Comparison of ENCODE assay signal across 10 mouse cellular contexts in the genomic region with DNA sequence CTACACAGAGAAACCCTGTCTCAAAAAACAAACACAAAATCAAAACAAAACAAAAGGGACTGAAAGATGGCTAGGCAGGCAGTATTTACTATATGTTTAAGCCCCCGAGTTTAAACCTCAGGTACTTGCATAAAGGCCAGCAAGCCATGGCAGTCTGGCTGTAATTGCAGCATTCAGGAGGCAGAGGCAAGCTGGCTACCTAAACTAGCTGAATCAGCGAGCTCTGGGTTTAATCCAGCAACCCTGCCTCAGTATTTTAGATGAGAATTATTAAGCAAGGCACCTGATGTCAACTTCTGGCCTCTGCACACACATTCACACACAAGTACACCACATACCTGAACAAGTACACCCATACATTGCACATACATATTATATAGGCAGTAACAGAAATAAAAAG. TPM values are rescaled to one million over a fixed set of nuclear protein-coding genes. Genes with fewer than 3 reads are reported as not detected.
A peak's percentile ranks its signal among the peaks of the same experiment; 100 is the strongest.
DNase-seq lines count a peak whose midpoint lies in the region; ATAC-seq and TF ChIP-seq lines count a peak whose summit lies in the region.
"Had no signal": no experiment of that assay in that cellular context is flagged by ENCODE, and none has a peak within 500 bp of the region (broad histone marks: within the 10 kb centered on the region; RNA-seq: fewer than 3 reads in every experiment).

No protein-coding gene starts in this region.

- ATAC-seq in lung, embryonic 14.5 days (ENCODE audit: insufficient read depth) = no peak
- ATAC-seq in hindbrain, embryonic 15.5 days (ENCODE audit: low FRiP score, low read depth) = no peak
- no peak for ATAC-seq in neural tube, embryonic 15.5 days (ENCODE audit: low FRiP score)
- ATAC-seq: CD4-positive, CD25-positive, alpha-beta regulatory T cell, adult 4 months had no signal

- TF ChIP-seq CTCF in gastrocnemius, adult 2 months (IDR thresholded peaks at IDR 0.05) = no peak
- no peak for TF ChIP-seq CTCF in lung, embryonic 14.5 days (IDR thresholded peaks at IDR 0.05; ENCODE audit: low read depth)

- peak overlapping the region; percentile 6; the same call in 1 of the 2 replicates for H3K27ac ChIP-seq in gastrocnemius, adult 2 months
- H3K27ac ChIP-seq in lung, embryonic 14.5 days (ENCODE audit: low read depth) = no peak overlapping the region
- H3K27ac ChIP-seq in hindbrain, embryonic 15.5 days (replicated peaks) = no peak overlapping the region; the same call in 1 of the 2 replicates
- H3K27ac ChIP-seq in neural tube, embryonic 15.5 days (replicated peaks) = no peak overlapping the region

- peaks cover 11% of the 10 kb centered on the region for H3K4me1 ChIP-seq in lung, embryonic 14.5 days (ENCODE audit: insufficient read depth)
- peaks cover 53% of the 10 kb centered on the region for H3K4me1 ChIP-seq in hindbrain, embryonic 15.5 days (replicated peaks)
- peaks cover 43% of the 10 kb centered on the region for H3K4me1 ChIP-seq in neural tube, embryonic 15.5 days

- intact Hi-C loops in gastrocnemius, adult 2 months (cut with DNase I) = loop anchor here (5.0 kb wide), 1 partner anchor 91 kb away; no protein-coding TSS in a partner anchor

- peak overlapping the region; percentile 26; the same call in 1 of the 2 replicates for H3K9ac ChIP-seq in lung, embryonic 14.5 days
- no peak overlapping the region for H3K9ac ChIP-seq in hindbrain, embryonic 15.5 days
- H3K9ac ChIP-seq in neural tube, embryonic 15.5 days (replicated peaks) = no peak overlapping the region

- no peaks in the 10 kb centered on the region for H3K27me3 ChIP-seq in lung, embryonic 14.5 days (ENCODE audit: insufficient read depth, low read length)
- no peaks in the 10 kb centered on the region for H3K27me3 ChIP-seq in hindbrain, embryonic 15.5 days
- no peaks in the 10 kb centered on the region for H3K27me3 ChIP-seq in neural tube, embryonic 15.5 days (replicated peaks)

- peak overlapping the region; percentile 40 for H3K4me2 ChIP-seq in lung, embryonic 14.5 days
- H3K4me2 ChIP-seq in hindbrain, embryonic 15.5 days = peak overlapping the region; percentile 33
- H3K4me2 ChIP-seq in neural tube, embryonic 15.5 days = peak overlapping the region; percentile 26

- 52% methylated on average over 2 of the region's 2 CpGs for WGBS in lung, embryonic 14.5 days
- WGBS in hindbrain, embryonic 15.5 days = 65% methylated on average over 2 of the region's 2 CpGs
- WGBS in neural tube, embryonic 15.5 days = 67% methylated on average over 2 of the region's 2 CpGs

- H3K36me3 ChIP-seq in lung, embryonic 14.5 days (ENCODE audit: insufficient read depth) = peaks cover 62% of the 10 kb centered on the region
- H3K36me3 ChIP-seq in hindbrain, embryonic 15.5 days = peaks cover 20% of the 10 kb centered on the region
- H3K36me3 ChIP-seq in neural tube, embryonic 15.5 days = peaks cover 21% of the 10 kb centered on the region

- H3K9me3 ChIP-seq in lung, embryonic 14.5 days (ENCODE audit: low read depth, low read length) = no peaks in the 10 kb centered on the region
- H3K9me3 ChIP-seq in hindbrain, embryonic 15.5 days = no peaks in the 10 kb centered on the region
- no peaks in the 10 kb centered on the region for H3K9me3 ChIP-seq in neural tube, embryonic 15.5 days (replicated peaks)

- DNase-seq in gastrocnemius, adult 2 months = no peak
- no peak for DNase-seq in gastrocnemius, postnatal 4 days (ENCODE audit: low spot score in 2 of 2)
- no peak for DNase-seq in lung, embryonic 14.5 days
- DNase-seq in lung, postnatal 4 days = no peak
- no peak for DNase-seq in thymus, postnatal 25 days
- no peak for DNase-seq in adrenal gland, postnatal 25 days
- DNase-seq: layer of hippocampus, postnatal 36 days had no signal

- peak overlapping the region; percentile 89 for H3K4me3 ChIP-seq in gastrocnemius, adult 2 months
- peak overlapping the region; percentile 11; the same call in 1 of the 2 replicates for H3K4me3 ChIP-seq in lung, embryonic 14.5 days (ENCODE audit: low read depth, low read length)
- no peak overlapping the region for H3K4me3 ChIP-seq in hindbrain, embryonic 15.5 days
- peak overlapping the region; percentile 1; the same call in 1 of the 2 replicates for H3K4me3 ChIP-seq in neural tube, embryonic 15.5 days (replicated peaks)

RNA-seq across cellular contexts. Expression of a gene that starts 4.0 kb away (rescaled TPM):
- 100 to 1,000 TPM; 387 to 963 TPM for total RNA-seq in gastrocnemius, adult 2 months (2021)
- 100 to 1,000 TPM; 250 to 265 TPM for total RNA-seq in gastrocnemius, postnatal 4 days (2021)
- polyA plus RNA-seq in lung, embryonic 14.5 days (2014; fragmentation: Nextera tagmentation; extraction: Ambion mirVana) = 43.8 and 45.5 TPM in 2 replicates
- 54.1 and 55.1 TPM in 2 replicates for polyA plus RNA-seq in hindbrain, embryonic 15.5 days (2015; fragmentation: Nextera tagmentation; extraction: Ambion mirVana)
- 49.4 and 52.0 TPM in 2 replicates for polyA plus RNA-seq in neural tube, embryonic 15.5 days (2015; fragmentation: Nextera tagmentation; extraction: Ambion mirVana)
- total RNA-seq in adrenal gland, postnatal 25 days (2021) = 176 and 179 TPM in 2 replicates
